Mouse (Mus musculus): ENCODE measurements at regions not wholly inside any gene's neighbourhood (a gene's known extent, or its start where the extent isn't known, plus 50 kb on each side); places are given as distances from the start of the nearest gene placed in this dataset.

DNA sequence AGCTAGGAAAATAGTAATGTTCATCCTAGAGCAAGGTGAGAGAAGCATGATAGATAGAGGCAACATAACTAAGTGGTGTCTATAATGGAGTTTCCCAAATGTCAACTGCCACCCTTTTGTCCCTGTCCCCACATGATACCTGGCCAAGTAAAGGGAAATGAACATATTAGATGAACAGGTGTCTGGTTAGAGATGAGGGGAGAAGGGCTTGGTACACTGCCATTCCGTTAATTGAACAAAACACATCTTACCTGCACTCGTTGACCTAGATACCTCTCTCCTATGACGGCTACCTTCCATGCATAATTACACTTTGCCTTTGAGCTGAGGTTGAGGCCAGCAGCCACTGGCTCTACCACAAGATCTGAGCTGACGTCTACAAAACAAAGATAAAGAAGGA lies 677.4 kb downstream of the Epm2a start:
- DNase-seq (ENCODE audit: low spot score in 2 of 2), result no peak
- Histone ChIP-seq H3K27ac (no peak overlapping the region), H3K4me3 (no peak overlapping the region)
- TF ChIP-seq CTCF (conservative IDR thresholded peaks at IDR 0.05), result no peak

DNA sequence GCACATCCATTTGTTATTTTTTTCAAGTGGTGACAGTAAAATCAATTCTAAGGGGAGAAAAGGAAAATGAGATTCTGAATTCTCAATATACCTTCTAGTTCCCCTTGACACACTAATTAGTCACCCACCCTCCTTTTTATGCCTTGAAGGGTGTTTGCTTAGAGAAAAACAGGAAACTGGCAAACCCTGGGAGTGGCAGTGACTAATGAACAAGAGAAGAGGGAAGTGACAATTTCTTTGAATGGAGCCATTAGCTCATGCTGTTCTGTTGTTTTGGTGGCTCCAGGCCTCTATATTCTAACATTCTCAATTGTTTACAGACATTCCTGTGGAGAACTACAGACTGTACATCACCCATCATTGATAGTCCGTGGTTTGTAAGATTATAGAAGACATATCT lies 692.0 kb downstream of the Epm2a start:
- H3K4me3 ChIP-seq, result no peak overlapping the region

DNA sequence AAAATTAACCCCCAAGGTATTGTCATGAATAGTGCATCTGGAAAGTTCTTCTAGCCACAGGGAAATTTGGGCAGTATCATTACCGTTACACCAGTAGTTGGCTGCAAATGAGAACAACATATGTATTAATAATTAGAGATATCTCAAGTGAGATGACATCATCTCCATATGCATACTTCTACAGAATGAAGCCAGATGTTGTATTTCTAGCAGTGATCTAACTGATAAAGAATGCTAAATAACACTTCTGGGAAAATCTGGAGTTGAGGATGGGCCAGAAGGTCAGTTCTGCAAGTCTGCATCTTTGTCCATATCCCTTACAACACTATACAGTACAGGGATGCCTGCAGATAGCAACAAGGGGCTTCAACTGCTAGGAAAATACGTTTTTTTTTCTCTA lies 702.7 kb downstream of the Epm2a start:
- TF ChIP-seq CTCF (conservative IDR thresholded peaks at IDR 0.05), result no peak
- DNase-seq (ENCODE audit: low spot score in 2 of 2), result no peak
- Histone ChIP-seq H3K4me3 (no peak overlapping the region), H3K27ac (no peak overlapping the region)

More for the DNA sequence above, 692.0 kb downstream of the Epm2a start:
- no peak for DNase-seq (ENCODE audit: low spot score in 2 of 2)
- no peak overlapping the region for H3K27ac ChIP-seq
- TF ChIP-seq CTCF (conservative IDR thresholded peaks at IDR 0.05), result no peak

DNA sequence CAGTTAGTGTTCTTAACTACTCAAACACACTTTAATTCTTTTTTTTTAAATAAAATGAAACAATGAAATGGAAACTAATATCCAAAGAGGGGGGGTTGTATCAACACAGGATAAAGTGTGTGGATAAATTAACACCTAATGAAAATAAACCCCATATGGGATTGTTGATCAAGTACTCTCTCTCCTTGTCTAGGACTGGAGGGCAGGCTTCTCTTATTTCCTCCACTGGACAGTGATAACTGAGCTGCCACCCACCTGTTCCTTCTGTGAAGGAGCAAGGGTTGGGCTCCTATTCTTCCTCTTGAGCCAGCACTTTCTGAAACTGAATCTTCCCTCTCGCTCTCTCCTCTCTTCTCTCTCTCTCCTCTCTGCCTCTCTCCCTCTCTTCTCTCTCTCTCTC lies 716.5 kb downstream of the Epm2a start:
- H3K27ac ChIP-seq, result no peak overlapping the region
- no peak for TF ChIP-seq CTCF (conservative IDR thresholded peaks at IDR 0.05)
- DNase-seq (ENCODE audit: low spot score in 2 of 2), result no peak
- no peak overlapping the region for H3K4me3 ChIP-seq

GRCm38 (mm10) chr10:12061069-12061861 lies 718.1 kb downstream of the Epm2a start:
- no peak for TF ChIP-seq CTCF (conservative IDR thresholded peaks at IDR 0.05)
- DNase-seq (ENCODE audit: low spot score in 2 of 2), result no peak
- Histone ChIP-seq H3K4me3 (no peak overlapping the region), H3K27ac (no peak overlapping the region)

- no peak for TF ChIP-seq CTCF (conservative IDR thresholded peaks at IDR 0.05)
- Histone ChIP-seq H3K27ac (no peak overlapping the region), H3K4me3 (no peak overlapping the region)
- no peak for DNase-seq (ENCODE audit: low spot score in 2 of 2)
Observed at GRCm38 (mm10) chr10:12062302-12062701, 719.1 kb downstream of the Epm2a start.

GRCm38 (mm10) chr10:12083961-12084360 lies 740.8 kb downstream of the Epm2a start:
- no peak for TF ChIP-seq CTCF (conservative IDR thresholded peaks at IDR 0.05)
- H3K27ac ChIP-seq, result no peak overlapping the region
- H3K4me3 ChIP-seq, result no peak overlapping the region
- no peak for DNase-seq (ENCODE audit: low spot score in 2 of 2)

DNA sequence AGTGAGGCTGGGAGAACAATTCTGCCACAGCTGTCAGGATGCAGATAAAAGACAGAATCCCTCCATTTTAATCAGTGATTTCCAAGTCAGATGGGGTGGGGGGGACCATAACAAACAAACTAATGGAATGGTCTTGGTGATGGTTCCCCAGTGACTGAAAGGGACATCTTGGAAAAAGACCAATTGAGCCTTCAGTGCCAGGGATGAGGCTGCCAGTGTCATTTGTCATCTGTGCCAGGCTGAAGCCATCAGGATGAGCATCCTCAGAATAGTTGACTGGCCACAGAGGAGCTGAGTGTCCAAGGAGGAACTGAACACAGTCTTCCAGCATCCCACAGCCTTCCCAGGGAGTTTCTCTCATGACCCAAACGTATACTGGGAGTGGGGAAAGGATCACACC lies 749.3 kb downstream of the Epm2a start:
- no peak overlapping the region for H3K27ac ChIP-seq
- no peak for TF ChIP-seq CTCF (conservative IDR thresholded peaks at IDR 0.05)
- DNase-seq (ENCODE audit: low spot score in 2 of 2), result no peak
- no peak overlapping the region for H3K4me3 ChIP-seq

DNA sequence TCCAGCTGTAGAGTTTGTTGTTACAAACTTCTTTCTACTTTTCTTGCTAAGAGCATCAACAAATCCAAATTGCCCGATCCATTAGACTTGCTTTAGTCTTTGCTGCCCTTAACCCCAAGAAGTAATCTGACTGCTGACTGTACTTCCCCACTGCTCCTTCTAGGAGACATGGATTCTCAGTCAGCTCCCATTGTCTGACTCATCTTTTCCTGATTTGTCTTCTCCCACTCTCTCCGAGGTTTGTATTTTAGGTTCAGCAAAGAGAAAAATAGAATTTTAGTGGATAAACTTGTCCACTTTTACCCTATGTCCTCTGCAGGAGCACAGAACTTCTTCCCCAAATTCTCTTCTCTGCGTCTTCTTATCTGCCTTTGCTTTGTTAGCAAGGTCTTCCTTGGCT lies 753.5 kb downstream of the Epm2a start:
- DNase-seq (ENCODE audit: low spot score in 2 of 2), result no peak
- Histone ChIP-seq H3K4me3 (no peak overlapping the region), H3K27ac (no peak overlapping the region)
- TF ChIP-seq CTCF (conservative IDR thresholded peaks at IDR 0.05), result no peak

DNA sequence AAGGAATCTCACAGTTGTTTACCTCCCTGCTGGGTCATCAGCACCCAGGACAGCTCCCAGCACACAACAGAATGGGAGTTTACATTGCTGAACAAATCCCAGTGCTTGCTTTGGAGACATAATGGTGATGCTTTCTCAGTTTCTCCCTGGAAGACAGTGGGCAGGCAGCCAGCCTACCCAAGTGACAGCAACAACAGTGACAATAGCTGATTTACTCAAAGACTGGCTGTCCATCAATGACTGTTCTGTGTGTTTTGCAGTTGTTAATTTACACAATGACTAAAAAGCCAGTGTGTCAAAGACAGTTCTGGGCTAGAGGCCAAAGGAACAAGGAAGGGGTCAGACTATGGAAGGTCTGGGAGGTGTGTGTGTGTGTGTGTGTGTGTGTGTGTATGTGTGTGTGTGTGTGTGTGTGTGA lies 762.2 kb downstream of the Utrn start:
- no peak overlapping the region for H3K4me3 ChIP-seq
- peak; percentile 7 to 13 for DNase-seq (ENCODE audit: low spot score in 2 of 2)
- TF ChIP-seq CTCF (conservative IDR thresholded peaks at IDR 0.05), result no peak
- no peak overlapping the region for H3K27ac ChIP-seq

DNA sequence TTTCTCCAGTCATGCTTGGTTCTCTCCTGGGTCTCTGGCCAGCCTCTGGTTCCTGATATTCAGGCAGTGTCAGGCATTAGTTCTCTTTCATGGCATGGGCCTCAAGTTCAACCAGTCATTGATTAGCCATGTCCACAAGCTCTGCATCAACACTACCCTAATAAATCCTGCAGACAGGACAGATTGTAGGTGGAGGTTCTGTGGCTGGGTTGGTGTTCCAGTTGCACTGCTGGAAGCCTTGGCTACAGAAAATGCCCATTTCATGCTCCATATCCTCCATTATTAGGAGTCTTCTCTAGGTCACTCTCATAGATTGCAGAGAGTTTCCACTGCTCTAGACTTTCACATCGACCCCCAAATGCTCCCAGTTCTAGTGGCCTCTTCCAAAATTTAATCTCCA lies 757.4 kb downstream of the Utrn start:
- no peak for TF ChIP-seq CTCF (conservative IDR thresholded peaks at IDR 0.05)
- DNase-seq (ENCODE audit: low spot score in 2 of 2), result no peak
- H3K27ac ChIP-seq, result no peak overlapping the region
- no peak overlapping the region for H3K4me3 ChIP-seq

GRCm38 (mm10) chr10:12115767-12116166 lies 753.4 kb downstream of the Utrn start:
- H3K4me3 ChIP-seq, result no peak overlapping the region
- H3K27ac ChIP-seq, result no peak overlapping the region
- TF ChIP-seq CTCF (conservative IDR thresholded peaks at IDR 0.05), result no peak
- DNase-seq (ENCODE audit: low spot score in 2 of 2), result no peak

DNA sequence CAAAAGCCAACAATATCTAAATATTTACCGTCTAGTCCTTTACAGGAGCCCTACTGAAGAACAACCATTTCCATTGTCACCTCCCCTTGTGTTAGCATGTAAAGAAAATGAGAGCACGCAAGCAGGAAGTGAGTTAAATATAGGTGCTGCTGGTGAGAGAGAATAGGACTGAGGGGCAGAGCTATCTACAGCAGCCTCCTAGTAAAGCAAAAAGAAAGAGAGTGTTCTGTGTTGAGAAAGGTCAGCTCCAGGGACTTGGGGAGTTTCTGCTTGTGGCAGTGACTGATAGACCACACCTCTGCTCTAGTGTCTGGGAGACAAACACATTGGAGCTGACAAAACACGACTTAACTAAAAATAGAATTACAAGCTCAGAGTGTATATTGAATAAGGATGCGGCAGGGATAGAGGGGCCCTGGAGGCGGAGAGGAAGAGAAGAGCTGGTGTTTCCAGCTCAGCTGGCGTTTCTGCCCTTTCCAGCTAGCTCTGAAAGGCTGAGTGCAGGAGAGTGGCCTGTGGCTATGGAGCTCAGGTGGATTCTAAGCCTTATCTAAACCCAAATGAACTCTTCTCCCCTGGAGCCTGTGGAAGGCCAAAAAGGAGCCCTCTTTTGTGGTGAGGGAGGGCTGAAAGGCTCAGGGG lies 752.4 kb downstream of the Utrn start:
- no peak for DNase-seq (ENCODE audit: low spot score in 2 of 2)
- no peak for TF ChIP-seq CTCF (conservative IDR thresholded peaks at IDR 0.05)
- H3K4me3 ChIP-seq, result no peak overlapping the region
- H3K27ac ChIP-seq, result no peak overlapping the region

- no peak overlapping the region for H3K27ac ChIP-seq
- no peak for TF ChIP-seq CTCF (conservative IDR thresholded peaks at IDR 0.05)
- DNase-seq (ENCODE audit: low spot score in 2 of 2), result no peak
- no peak overlapping the region for H3K4me3 ChIP-seq
Observed at GRCm38 (mm10) chr10:12124272-12124671, 744.9 kb downstream of the Utrn start.
